Mouse (Mus musculus) kidney, adult 11 months (tissue): ENCODE measurements around the gene Riox2.

Experiments used
- DNase-seq: peaks from one replicate; pipeline ENCODE4 v3.0.0; 2022

The Riox2 gene

GRCm38 (mm10) chr16:59521752-59522423, 50.3 kb downstream of the Riox2 start:
- no peak for DNase-seq

- DNase-seq, result no peak
These were observed 55.4 kb downstream of the Riox2 start for GRCm38 (mm10) chr16:59526939-59527338.

DNA sequence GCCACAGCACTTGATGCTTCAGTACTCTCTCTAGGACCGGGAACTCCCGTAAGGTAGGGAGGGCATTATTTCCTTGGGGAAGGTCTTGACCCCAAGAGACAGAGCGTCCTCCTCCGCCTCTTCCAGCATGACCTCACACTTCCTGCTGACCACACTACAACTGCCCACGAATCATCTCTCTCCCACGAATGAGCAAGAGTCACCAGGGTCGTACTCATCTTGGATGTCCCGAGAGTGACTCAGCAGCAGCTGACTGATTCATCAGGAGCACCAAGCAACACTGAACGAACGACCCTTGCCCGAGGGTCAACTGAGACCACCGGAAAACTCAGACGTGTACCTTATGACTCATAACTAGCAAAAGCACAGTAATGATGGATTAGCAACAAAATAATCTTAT, 58.0 kb downstream of the Riox2 start:
- DNase-seq, result no peak

DNA sequence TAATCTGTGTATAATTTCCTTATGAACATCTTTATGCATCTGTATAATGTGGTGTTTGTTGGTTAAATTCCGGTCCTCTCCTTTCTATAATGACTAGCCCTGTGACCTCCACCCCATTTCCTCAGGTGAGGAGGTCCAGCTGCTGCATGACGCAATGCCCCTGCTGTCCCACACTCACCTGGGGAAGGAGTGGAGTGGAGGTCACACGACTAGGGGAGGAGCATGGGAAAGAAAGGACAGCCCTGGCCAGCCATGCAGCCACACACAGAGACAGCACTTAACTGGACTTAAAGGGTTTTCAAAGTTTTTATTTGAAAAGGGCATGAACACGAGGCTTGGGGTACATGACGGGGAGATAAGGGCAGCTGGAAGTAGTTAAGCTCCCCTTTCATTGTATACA, 59.7 kb downstream of the Riox2 start:
- no peak for DNase-seq

DNA sequence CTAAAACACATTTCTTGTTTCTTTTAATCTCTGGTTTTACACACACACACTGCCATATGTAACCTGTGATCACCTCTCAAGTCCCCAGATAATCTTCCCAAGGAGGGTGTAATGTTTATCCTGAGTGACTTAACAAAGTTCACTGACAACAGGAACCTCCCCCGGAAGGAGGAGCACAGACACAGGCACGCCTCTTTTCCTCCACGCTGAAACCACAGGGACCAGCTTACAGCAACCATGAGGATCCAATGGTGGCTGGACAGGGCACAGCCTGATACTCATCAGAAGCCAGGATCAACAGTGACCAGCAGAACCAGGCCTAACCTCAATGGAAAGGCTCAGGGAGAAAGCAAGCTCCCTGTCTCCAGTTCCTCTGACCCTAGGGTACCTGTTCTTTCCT, 61.0 kb downstream of the Riox2 start:
- DNase-seq, result no peak

- DNase-seq, result no peak
These were observed 62.8 kb downstream of the Riox2 start for GRCm38 (mm10) chr16:59534349-59534748.

GRCm38 (mm10) chr16:59535673-59536072, 64.1 kb downstream of the Riox2 start:
- DNase-seq, result no peak

DNA sequence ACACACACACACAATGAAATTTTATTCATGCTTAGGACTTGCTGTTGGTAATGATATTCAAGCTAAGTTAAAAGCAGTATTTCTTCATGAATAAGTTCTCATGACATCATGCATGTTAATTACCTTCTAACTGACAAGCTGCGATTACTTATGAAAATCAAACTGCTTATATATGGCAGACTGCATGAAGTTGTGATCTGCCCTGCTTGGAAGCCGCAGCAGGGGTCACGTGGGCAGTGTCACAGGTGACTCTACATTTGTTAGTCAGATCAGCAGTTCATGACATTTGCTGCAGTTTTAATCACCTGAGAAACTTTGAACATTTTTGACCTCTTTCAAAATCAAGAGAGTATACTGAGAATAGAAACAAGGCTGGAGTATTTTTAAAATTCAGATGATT, 69.4 kb downstream of the Riox2 start:
- DNase-seq, result no peak

DNA sequence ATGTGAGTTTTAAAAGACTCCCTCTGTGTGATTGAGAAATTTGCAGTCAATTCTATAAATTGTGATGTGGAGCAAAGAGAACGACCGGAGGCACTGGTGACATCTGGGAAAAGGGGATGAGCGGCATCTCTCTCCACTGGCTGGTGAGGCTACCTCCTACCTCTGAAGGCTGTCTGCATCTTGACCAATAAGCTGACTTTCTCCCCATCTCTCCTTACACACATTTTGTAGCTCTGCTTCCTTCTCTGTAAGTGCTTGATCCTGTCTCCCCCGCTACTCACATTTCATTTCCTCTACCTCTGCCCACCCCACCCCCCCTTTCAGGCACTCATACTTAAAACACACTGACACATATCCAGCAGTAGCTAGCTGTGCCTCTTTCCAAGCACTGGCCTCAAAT, 69.8 kb downstream of the Riox2 start:
- no peak for DNase-seq
